Mouse (Mus musculus): Measurements from ENCODE around the gene Nceh1. TPM values are rescaled to one million over a fixed set of nuclear protein-coding genes. Genes with fewer than 3 reads are reported as not detected.

The Nceh1 gene
- total RNA-seq (2014; fragmentation: Nextera tagmentation) (25.7 and 28.1 TPM in 2 replicates), total RNA-seq (2017) (40.5 and 45.1 TPM in 2 replicates), polyA plus RNA-seq (2012) (17.2 and 19.7 TPM in 2 replicates)

GRCm38 (mm10) chr3:27182733-27183600 is at the start of gene Nceh1:
Nceh1 (plus strand) TSS chr3:27182965.
- Histone ChIP-seq H3K9me3 (replicated peaks) (no peaks in the 10 kb centered on the region), H3K4me3 (ENCODE audit: low read depth, low read length) (peak within 1 kb of the TSS; percentile 85), H3K36me3 (replicated peaks) (peaks cover 31% of the 10 kb centered on the region), H3K4me1 (ENCODE audit: insufficient read depth, low read depth, low read length) (peaks cover 17% of the 10 kb centered on the region), H3K27me3 (ENCODE audit: insufficient read depth, low read length) (peaks cover 7% of the 10 kb centered on the region; the same call in 1 of the 2 replicates)
- DNase-seq (ENCODE audit: low spot score) (peak; percentile 85), ATAC-seq (ENCODE audit: extremely low read depth, insufficient number of reproducible peaks, low FRiP score, poor library complexity, severe bottlenecking) (peak; percentile 98)
- peak; percentile 71 for TF ChIP-seq CTCF (IDR thresholded peaks at IDR 0.05; ENCODE audit: low read depth, low read length)
- no peak for TF ChIP-seq GATA2 (IDR thresholded peaks at IDR 0.05; ENCODE audit: borderline replicate concordance, low read depth, low read length)

- Histone ChIP-seq H3K9me3 (replicated peaks) (no peaks in the 10 kb centered on the region), H3K4me3 (ENCODE audit: low read depth, low read length) (no peak overlapping the region), H3K27me3 (ENCODE audit: insufficient read depth, low read length) (no peaks in the 10 kb centered on the region), H3K4me1 (ENCODE audit: insufficient read depth, low read depth, low read length) (no peaks in the 10 kb centered on the region), H3K36me3 (replicated peaks) (peaks cover 87% of the 10 kb centered on the region)
- DNase-seq (ENCODE audit: low spot score) (no peak), ATAC-seq (ENCODE audit: extremely low read depth, insufficient number of reproducible peaks, low FRiP score, poor library complexity, severe bottlenecking) (no peak)
- TF ChIP-seq CTCF (IDR thresholded peaks at IDR 0.05; ENCODE audit: low read depth, low read length): no peak
Measured at GRCm38 (mm10) chr3:27140101-27140500, 42.7 kb upstream of the Nceh1 start.

- Histone ChIP-seq H3K27me3 (ENCODE audit: insufficient read depth, low read length) (no peaks in the 10 kb centered on the region), H3K4me3 (ENCODE audit: low read depth, low read length) (no peak overlapping the region), H3K9me3 (replicated peaks) (no peaks in the 10 kb centered on the region), H3K36me3 (replicated peaks) (peaks cover 84% of the 10 kb centered on the region), H3K4me1 (ENCODE audit: insufficient read depth, low read depth, low read length) (no peaks in the 10 kb centered on the region)
- no peak for TF ChIP-seq POLR2AphosphoS5 (IDR thresholded peaks at IDR 0.05; ENCODE audit: insufficient replicate concordance, low read depth, low read length)
- no peak for TF ChIP-seq TAL1 (conservative IDR thresholded peaks at IDR 0.05; ENCODE audit: low read depth, low read length)
- TF ChIP-seq CTCF (IDR thresholded peaks at IDR 0.05; ENCODE audit: low read depth, low read length): no peak
- ATAC-seq (ENCODE audit: extremely low read depth, insufficient number of reproducible peaks, low FRiP score, poor library complexity, severe bottlenecking) (no peak), DNase-seq (ENCODE audit: low spot score) (no peak)
Measured at GRCm38 (mm10) chr3:27143570-27143969, 39.2 kb upstream of the Nceh1 start.

GRCm38 (mm10) chr3:27145733-27146132 is 37.0 kb upstream of the Nceh1 start:
- Histone ChIP-seq H3K9me3 (replicated peaks) (no peaks in the 10 kb centered on the region), H3K36me3 (replicated peaks) (peaks cover 84% of the 10 kb centered on the region), H3K27me3 (ENCODE audit: insufficient read depth, low read length) (no peaks in the 10 kb centered on the region), H3K4me3 (ENCODE audit: low read depth, low read length) (no peak overlapping the region), H3K4me1 (ENCODE audit: insufficient read depth, low read depth, low read length) (peaks cover 3% of the 10 kb centered on the region; the same call in 1 of the 2 replicates)
- TF ChIP-seq POLR2AphosphoS5 (IDR thresholded peaks at IDR 0.05; ENCODE audit: insufficient replicate concordance, low read depth, low read length) (no peak), CTCF (IDR thresholded peaks at IDR 0.05; ENCODE audit: low read depth, low read length) (no peak), GATA1 (IDR thresholded peaks at IDR 0.05; ENCODE audit: borderline replicate concordance, low read length) (no peak), TAL1 (conservative IDR thresholded peaks at IDR 0.05; ENCODE audit: low read depth, low read length) (no peak), GATA2 (IDR thresholded peaks at IDR 0.05; ENCODE audit: borderline replicate concordance, low read depth, low read length) (no peak)
- ATAC-seq (ENCODE audit: extremely low read depth, insufficient number of reproducible peaks, low FRiP score, poor library complexity, severe bottlenecking): no peak
- DNase-seq (ENCODE audit: low spot score): no peak

- peaks cover 28% of the 10 kb centered on the region for H3K4me1 ChIP-seq (ENCODE audit: insufficient read depth, low read depth, low read length)
- peak overlapping the region; percentile 100 for H3K4me3 ChIP-seq (ENCODE audit: low read depth, low read length)
- TF ChIP-seq TAL1 (conservative IDR thresholded peaks at IDR 0.05; ENCODE audit: low read depth, low read length): no peak
- TF ChIP-seq CTCF (IDR thresholded peaks at IDR 0.05; ENCODE audit: low read depth, low read length): no peak
- TF ChIP-seq GATA2 (IDR thresholded peaks at IDR 0.05; ENCODE audit: borderline replicate concordance, low read depth, low read length): no peak
- TF ChIP-seq POLR2AphosphoS5 (IDR thresholded peaks at IDR 0.05; ENCODE audit: insufficient replicate concordance, low read depth, low read length): no peak
- TF ChIP-seq GATA1 (IDR thresholded peaks at IDR 0.05; ENCODE audit: borderline replicate concordance, low read length): no peak
- H3K9me3 ChIP-seq (replicated peaks): no peaks in the 10 kb centered on the region
- H3K36me3 ChIP-seq (replicated peaks): peaks cover 30% of the 10 kb centered on the region
- DNase-seq (ENCODE audit: low spot score) (peak; percentile 53), ATAC-seq (ENCODE audit: extremely low read depth, insufficient number of reproducible peaks, low FRiP score, poor library complexity, severe bottlenecking) (0 out of 2 replicates have a peak, but pooled peaks have one; percentile 28)
- H3K27me3 ChIP-seq (ENCODE audit: insufficient read depth, low read length): no peaks in the 10 kb centered on the region
Measured at GRCm38 (mm10) chr3:27153191-27153671, 29.5 kb upstream of the Nceh1 start.

GRCm38 (mm10) chr3:27153701-27154209 is 29.0 kb upstream of the Nceh1 start, which contains the start of gene Ect2:
Ect2 (minus strand) TSS chr3:27153878.
- H3K27me3 ChIP-seq (ENCODE audit: insufficient read depth, low read length): no peaks in the 10 kb centered on the region
- DNase-seq (ENCODE audit: low spot score) (peak; percentile 94), ATAC-seq (ENCODE audit: extremely low read depth, insufficient number of reproducible peaks, low FRiP score, poor library complexity, severe bottlenecking) (peak; percentile 98)
- no peaks in the 10 kb centered on the region for H3K9me3 ChIP-seq (replicated peaks)
- peaks cover 25% of the 10 kb centered on the region for H3K36me3 ChIP-seq (replicated peaks)
- peak within 1 kb of the TSS; percentile 100 for H3K4me3 ChIP-seq (ENCODE audit: low read depth, low read length)
- no peak for TF ChIP-seq CTCF (IDR thresholded peaks at IDR 0.05; ENCODE audit: low read depth, low read length)
- TF ChIP-seq POLR2AphosphoS5 (IDR thresholded peaks at IDR 0.05; ENCODE audit: insufficient replicate concordance, low read depth, low read length): no peak
- TF ChIP-seq GATA2 (IDR thresholded peaks at IDR 0.05; ENCODE audit: borderline replicate concordance, low read depth, low read length): no peak
- no peak for TF ChIP-seq TAL1 (conservative IDR thresholded peaks at IDR 0.05; ENCODE audit: low read depth, low read length)
- TF ChIP-seq GATA1 (IDR thresholded peaks at IDR 0.05; ENCODE audit: borderline replicate concordance, low read length): no peak
- H3K4me1 ChIP-seq (ENCODE audit: insufficient read depth, low read depth, low read length): peaks cover 29% of the 10 kb centered on the region

Measured in G1E (cell line).